Mouse (Mus musculus): ENCODE measurements around the gene Hddc3. TPM values are rescaled to one million over a fixed set of nuclear protein-coding genes. Genes with fewer than 3 reads are reported as not detected.

The Hddc3 gene
- polyA plus RNA-seq, 1 experiment from 2014 or later: 29.0 TPM

DNA sequence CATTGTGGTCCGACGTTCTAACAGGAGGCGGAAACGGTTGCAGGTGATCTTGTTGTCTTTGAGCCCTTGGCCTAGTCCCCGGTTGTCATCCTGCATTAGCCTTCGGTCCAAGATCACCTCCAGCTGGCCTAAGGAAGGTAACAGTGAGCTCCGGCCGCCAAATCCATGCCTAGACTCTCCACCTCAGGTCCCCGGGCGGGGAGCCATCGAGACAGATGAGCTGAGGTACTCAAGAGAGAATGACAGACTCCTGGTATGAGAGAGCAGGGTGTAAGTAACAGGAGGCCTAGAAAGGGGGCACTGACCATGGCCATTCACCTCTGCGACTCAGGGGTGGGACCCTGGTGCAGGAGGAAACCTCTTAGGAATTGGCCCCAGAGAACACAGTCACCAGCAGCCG is 13.4 kb downstream of the Hddc3 start:
- no peak for ATAC-seq (ENCODE audit: insufficient number of reproducible peaks, insufficient read depth, low FRiP score, low TSS enrichment, low read depth)
- no peak overlapping the region for H3K9ac ChIP-seq
- peaks cover 93% of the 10 kb centered on the region for H3K36me3 ChIP-seq
- H3K4me1 ChIP-seq: no peaks in the 10 kb centered on the region
- WGBS: 73% methylated on average over 13 of the region's 13 CpGs
- H3K9me3 ChIP-seq: no peaks in the 10 kb centered on the region
- H3K27me3 ChIP-seq: no peaks in the 10 kb centered on the region
- H3K4me3 ChIP-seq: no peak overlapping the region
- no peak overlapping the region for H3K4me2 ChIP-seq
- H3K27ac ChIP-seq: no peak overlapping the region

DNA sequence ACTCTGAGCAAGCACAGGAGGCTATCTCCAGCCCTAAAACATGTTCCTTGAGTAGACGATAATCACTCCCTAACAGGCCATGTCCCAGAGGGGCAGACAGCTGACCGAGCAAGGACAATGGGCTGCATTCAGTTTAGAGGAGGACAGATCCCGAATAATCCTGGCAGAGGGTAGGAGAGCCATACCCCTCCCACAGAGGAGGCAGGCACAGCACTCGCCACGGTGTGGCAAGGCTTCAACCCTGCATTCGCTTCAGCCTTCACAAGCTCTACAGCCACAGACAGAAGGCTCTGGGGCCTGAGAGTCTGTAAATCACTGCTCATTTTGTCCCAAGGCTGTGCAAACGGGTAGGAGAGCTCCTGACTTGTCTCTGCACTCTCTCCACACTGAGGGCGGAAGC is 14.3 kb downstream of the Hddc3 start:
- Histone ChIP-seq H3K27ac (peak overlapping the region; percentile 39; the same call in 1 of the 2 replicates), H3K27me3 (no peaks in the 10 kb centered on the region), H3K4me1 (no peaks in the 10 kb centered on the region), H3K9ac (no peak overlapping the region), H3K36me3 (peaks cover 94% of the 10 kb centered on the region), H3K4me2 (no peak overlapping the region), H3K9me3 (no peaks in the 10 kb centered on the region), H3K4me3 (no peak overlapping the region)
- ATAC-seq (ENCODE audit: insufficient number of reproducible peaks, insufficient read depth, low FRiP score, low TSS enrichment, low read depth): no peak
- 29% methylated on average over 8 of the region's 8 CpGs for WGBS

DNA sequence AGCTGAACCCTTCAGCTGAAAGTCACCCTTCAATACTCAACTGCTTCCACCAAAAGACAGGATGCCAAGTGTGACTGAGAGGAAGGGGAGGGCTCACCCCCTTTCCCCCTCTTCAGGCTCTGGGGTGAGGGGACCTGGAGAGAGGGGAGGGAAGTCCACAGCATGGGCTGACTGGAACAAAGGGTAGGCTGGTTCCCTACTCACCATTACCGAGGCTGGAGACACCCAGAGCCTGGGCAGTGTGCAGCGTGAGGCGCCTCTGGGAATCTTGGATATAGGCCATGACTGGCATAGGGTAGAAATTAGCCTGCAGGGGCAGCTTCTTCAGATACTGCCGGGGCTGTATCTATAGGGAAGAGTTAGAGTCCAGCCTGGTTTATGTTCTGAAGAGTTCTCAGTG is 15.1 kb downstream of the Hddc3 start:
- Histone ChIP-seq H3K9ac (no peak overlapping the region), H3K36me3 (peaks cover 94% of the 10 kb centered on the region), H3K9me3 (no peaks in the 10 kb centered on the region), H3K27me3 (no peaks in the 10 kb centered on the region), H3K4me1 (no peaks in the 10 kb centered on the region), H3K27ac (no peak overlapping the region), H3K4me2 (no peak overlapping the region), H3K4me3 (no peak overlapping the region)
- 77% methylated on average over 4 of the region's 4 CpGs for WGBS
- no peak for ATAC-seq (ENCODE audit: insufficient number of reproducible peaks, insufficient read depth, low FRiP score, low TSS enrichment, low read depth)

DNA sequence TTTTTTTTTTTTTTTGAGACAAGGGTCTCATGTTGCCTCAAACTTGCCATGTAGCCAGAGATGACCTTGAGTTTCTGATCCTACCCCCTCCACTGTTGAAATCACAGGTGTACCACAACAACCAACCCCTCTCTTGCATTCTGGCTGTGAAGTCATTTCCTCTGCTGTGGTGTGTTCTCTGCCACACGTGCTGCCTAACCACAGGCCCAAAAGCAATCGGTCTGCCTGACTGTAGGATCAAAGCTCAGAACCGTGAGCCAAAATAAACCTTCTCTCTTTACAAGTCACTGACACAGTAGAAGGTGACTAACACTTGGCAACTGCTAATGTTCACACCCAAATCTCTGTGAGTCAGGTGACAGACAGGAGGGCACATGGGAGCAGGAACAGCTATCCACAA is 17.5 kb downstream of the Hddc3 start:
- Histone ChIP-seq H3K27ac (no peak overlapping the region), H3K27me3 (no peaks in the 10 kb centered on the region), H3K4me1 (no peaks in the 10 kb centered on the region), H3K36me3 (peaks cover 99% of the 10 kb centered on the region), H3K4me2 (no peak overlapping the region), H3K4me3 (no peak overlapping the region), H3K9me3 (no peaks in the 10 kb centered on the region), H3K9ac (no peak overlapping the region)
- no peak for ATAC-seq (ENCODE audit: insufficient number of reproducible peaks, insufficient read depth, low FRiP score, low TSS enrichment, low read depth)
- 79% methylated on average over 3 of the region's 3 CpGs for WGBS

DNA sequence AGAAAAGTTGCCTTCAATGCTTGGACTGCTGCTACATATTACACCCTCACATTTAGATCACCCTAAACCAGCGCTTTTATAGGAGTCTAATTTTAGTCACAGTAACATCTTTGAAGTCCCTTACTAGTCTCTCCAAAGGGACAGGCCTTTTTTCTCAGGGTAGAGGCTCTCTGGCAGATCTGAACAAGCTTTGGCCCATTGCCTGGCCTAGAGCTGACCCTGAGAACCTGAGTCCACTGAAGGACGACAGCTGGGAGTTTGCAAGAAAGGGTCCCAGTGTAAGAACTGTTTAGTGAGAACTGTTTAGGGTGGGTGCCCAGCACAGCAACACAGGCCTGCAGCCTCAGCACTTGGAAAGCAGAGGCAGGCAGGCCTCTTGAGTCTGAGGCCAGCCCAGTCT is 22.9 kb downstream of the Hddc3 start:
- no peaks in the 10 kb centered on the region for H3K9me3 ChIP-seq
- 83% methylated on average over 2 of the region's 2 CpGs for WGBS
- H3K36me3 ChIP-seq: peaks cover 78% of the 10 kb centered on the region
- H3K4me2 ChIP-seq: no peak overlapping the region
- H3K4me1 ChIP-seq: peaks cover 20% of the 10 kb centered on the region
- no peaks in the 10 kb centered on the region for H3K27me3 ChIP-seq
- H3K9ac ChIP-seq: no peak overlapping the region
- H3K4me3 ChIP-seq: no peak overlapping the region
- ATAC-seq (ENCODE audit: insufficient number of reproducible peaks, insufficient read depth, low FRiP score, low TSS enrichment, low read depth): no peak
- no peak overlapping the region for H3K27ac ChIP-seq

DNA sequence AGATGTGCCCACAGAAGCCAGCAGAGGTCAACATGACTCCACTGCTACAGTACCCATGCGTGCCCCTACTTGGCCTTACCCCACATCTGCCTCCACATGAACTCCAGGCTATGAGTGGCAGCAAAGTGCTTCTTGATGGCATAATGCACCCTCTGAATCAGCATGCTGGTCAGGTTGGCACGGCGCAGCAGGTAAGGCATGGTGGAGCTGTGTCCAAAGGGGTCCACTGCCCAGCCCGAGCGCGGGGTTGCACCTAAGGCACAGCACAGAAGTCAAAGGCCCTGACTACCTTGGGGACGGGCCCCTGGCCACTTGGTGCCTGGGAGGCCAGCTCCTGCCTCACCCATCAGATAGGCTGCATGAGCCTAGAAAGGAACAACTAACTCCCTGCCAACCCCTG is 24.3 kb downstream of the Hddc3 start:
- no peak overlapping the region for H3K4me2 ChIP-seq
- peaks cover 63% of the 10 kb centered on the region for H3K36me3 ChIP-seq
- H3K27me3 ChIP-seq: no peaks in the 10 kb centered on the region
- H3K9ac ChIP-seq: no peak overlapping the region
- no peaks in the 10 kb centered on the region for H3K9me3 ChIP-seq
- peaks cover 24% of the 10 kb centered on the region for H3K4me1 ChIP-seq
- no peak overlapping the region for H3K4me3 ChIP-seq
- no peak for ATAC-seq (ENCODE audit: insufficient number of reproducible peaks, insufficient read depth, low FRiP score, low TSS enrichment, low read depth)
- no peak overlapping the region for H3K27ac ChIP-seq
- 97% methylated on average over 7 of the region's 7 CpGs for WGBS

DNA sequence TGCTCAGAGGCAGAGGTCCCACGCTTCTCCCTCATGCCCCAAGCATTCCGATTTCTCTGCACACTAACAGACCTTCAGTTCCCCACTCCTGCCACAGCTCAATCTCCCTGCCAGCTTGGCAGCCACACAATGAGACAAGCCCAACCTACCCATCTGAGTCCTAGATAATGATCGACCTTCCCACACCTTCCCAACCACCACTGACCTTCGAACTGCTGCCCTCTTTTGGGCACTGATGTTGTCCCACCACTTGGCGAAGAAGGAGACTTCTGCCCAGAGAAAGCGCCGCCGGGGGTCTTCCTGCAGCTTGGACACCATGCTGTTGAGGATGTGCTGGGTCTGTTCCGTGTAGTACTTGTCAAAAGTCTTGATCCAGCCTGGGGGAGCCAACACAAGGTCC is 25.1 kb downstream of the Hddc3 start:
- Histone ChIP-seq H3K4me3 (no peak overlapping the region), H3K4me2 (no peak overlapping the region), H3K27me3 (no peaks in the 10 kb centered on the region), H3K9ac (no peak overlapping the region), H3K9me3 (no peaks in the 10 kb centered on the region), H3K27ac (no peak overlapping the region), H3K4me1 (peaks cover 24% of the 10 kb centered on the region), H3K36me3 (peaks cover 55% of the 10 kb centered on the region)
- ATAC-seq (ENCODE audit: insufficient number of reproducible peaks, insufficient read depth, low FRiP score, low TSS enrichment, low read depth): no peak
- 90% methylated on average over 9 of the region's 9 CpGs for WGBS

DNA sequence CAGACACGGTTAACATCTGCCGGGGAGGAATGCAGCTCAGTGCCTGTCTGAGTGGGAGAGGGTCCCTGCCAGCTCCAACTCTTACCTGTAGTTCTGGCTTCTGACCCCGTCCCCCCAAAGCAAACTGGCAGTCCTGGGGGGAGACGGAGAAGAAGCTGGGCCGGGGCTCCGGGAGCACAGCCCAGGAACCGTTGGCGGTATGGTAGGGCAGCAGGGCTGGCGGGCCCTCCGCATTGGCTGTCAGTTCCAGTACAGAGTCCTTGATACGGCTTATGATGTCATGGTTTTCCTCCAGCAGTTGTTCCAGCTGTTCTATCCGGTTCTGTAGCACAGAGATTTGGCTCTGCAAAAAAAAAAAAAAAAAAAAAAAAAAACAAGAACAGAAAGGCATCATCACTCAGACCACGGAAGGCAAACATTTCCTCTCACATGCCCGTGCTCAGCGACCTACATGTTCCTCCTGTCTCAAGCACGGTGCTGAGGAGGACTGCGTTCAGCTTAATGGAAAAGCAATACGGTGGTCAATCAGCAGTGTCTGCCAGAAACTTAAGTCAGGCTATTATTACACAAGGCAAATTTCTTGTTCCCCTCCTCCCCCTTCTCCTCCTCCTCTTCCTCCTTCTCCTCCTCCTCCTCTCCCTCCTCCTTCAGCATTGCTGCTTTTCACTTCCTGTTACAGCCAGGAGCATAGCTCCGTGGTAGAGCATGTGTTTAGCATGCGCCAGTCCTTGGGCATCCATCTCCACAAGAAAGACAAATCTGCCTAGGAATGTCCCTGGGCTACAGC is 25.9 kb downstream of the Hddc3 start:
- Histone ChIP-seq H3K4me3 (peak overlapping the region; percentile 88; the same call in 1 of the 2 replicates), H3K4me1 (peaks cover 24% of the 10 kb centered on the region), H3K9me3 (no peaks in the 10 kb centered on the region), H3K9ac (peak overlapping the region; percentile 87; the same call in 1 of the 2 replicates), H3K4me2 (peak overlapping the region; percentile 77), H3K36me3 (peaks cover 47% of the 10 kb centered on the region), H3K27me3 (no peaks in the 10 kb centered on the region), H3K27ac (peak overlapping the region; percentile 92; the same call in 1 of the 2 replicates)
- WGBS: 73% methylated on average over 20 of the region's 20 CpGs
- no peak for ATAC-seq (ENCODE audit: insufficient number of reproducible peaks, insufficient read depth, low FRiP score, low TSS enrichment, low read depth)

DNA sequence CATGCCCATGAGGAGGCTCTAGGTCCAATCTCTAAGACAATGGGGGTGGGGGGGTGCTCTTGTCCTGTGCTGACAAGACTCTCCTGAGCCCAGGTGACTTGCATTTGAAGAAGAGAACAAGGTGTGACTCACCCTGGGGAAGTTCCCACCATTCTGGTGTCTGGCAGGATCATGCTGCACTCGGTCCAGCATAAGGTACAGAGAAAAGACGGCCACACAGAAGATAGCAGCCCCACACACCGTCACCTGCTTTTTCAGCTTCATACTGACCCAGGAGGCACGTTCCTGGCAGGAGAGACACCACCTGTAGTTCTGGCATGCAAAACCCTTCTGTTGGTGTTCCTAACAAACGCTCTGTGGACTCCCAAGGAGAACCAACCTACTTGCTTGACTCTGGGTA is 26.6 kb downstream of the Hddc3 start:
- Histone ChIP-seq H3K9me3 (no peaks in the 10 kb centered on the region), H3K9ac (peak overlapping the region; percentile 87), H3K27me3 (no peaks in the 10 kb centered on the region), H3K4me1 (peaks cover 24% of the 10 kb centered on the region), H3K36me3 (peaks cover 41% of the 10 kb centered on the region), H3K4me3 (peak overlapping the region; percentile 88; the same call in 1 of the 2 replicates), H3K27ac (peak overlapping the region; percentile 92), H3K4me2 (peak overlapping the region; percentile 77)
- ATAC-seq (ENCODE audit: insufficient number of reproducible peaks, insufficient read depth, low FRiP score, low TSS enrichment, low read depth): no peak
- 55% methylated on average over 5 of the region's 5 CpGs for WGBS

DNA sequence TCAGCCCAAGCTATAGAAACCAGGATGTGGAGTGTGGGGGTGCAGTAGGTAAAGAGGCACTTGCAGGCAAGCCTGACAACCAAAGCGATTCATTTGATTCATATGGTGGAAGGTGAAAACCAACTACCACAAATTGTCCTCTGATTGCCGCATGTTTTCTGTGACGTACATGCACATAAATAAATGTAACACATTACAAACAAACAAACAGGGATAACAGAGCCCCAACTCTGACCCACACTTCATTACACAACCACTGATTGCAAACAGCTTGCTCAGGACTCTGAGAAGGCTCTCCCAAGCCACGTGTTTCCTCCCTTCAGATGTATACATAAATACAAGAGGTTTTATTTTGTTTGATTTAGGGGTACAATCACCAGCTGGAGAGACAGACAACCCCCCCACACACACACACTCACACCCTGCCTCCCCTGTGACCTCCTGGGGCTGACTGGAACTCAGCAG is 27.1 kb downstream of the Hddc3 start:
- Histone ChIP-seq H3K27ac (peak overlapping the region; percentile 92), H3K9ac (peak overlapping the region; percentile 87), H3K4me1 (peaks cover 24% of the 10 kb centered on the region), H3K4me3 (peak overlapping the region; percentile 88), H3K9me3 (no peaks in the 10 kb centered on the region), H3K4me2 (peak overlapping the region; percentile 77), H3K36me3 (peaks cover 35% of the 10 kb centered on the region), H3K27me3 (no peaks in the 10 kb centered on the region)
- no peak for ATAC-seq (ENCODE audit: insufficient number of reproducible peaks, insufficient read depth, low FRiP score, low TSS enrichment, low read depth)
- 25% methylated on average over 4 of the region's 4 CpGs for WGBS

DNA sequence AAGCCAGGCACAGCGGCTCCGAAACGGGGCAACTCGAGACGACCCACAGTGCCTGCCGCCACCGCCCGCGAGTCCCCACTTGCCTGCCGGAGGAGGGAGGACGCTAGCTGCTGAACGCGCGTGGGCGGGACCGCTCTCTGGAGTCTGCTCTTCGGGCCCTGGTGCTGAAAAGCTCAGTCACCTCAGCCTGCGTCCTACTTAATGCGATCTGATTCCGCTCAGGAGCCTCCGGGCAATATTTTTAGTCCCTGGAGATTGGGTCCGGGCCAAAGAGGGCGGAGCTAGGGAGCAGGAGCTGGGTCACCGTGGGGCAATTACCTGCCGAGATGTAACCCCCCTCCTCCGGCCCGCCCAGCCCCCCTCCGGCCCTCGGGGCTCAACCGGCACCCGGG is 27.7 kb downstream of the Hddc3 start:
- Histone ChIP-seq H3K4me1 (peaks cover 24% of the 10 kb centered on the region), H3K4me2 (peak overlapping the region; percentile 77), H3K4me3 (peak overlapping the region; percentile 88), H3K27ac (peak overlapping the region; percentile 92), H3K9me3 (no peaks in the 10 kb centered on the region), H3K36me3 (peaks cover 31% of the 10 kb centered on the region), H3K27me3 (no peaks in the 10 kb centered on the region), H3K9ac (peak overlapping the region; percentile 87)
- WGBS: 0% methylated on average over 31 of the region's 31 CpGs
- peak; percentile 76 for ATAC-seq (ENCODE audit: insufficient number of reproducible peaks, insufficient read depth, low FRiP score, low TSS enrichment, low read depth)

DNA sequence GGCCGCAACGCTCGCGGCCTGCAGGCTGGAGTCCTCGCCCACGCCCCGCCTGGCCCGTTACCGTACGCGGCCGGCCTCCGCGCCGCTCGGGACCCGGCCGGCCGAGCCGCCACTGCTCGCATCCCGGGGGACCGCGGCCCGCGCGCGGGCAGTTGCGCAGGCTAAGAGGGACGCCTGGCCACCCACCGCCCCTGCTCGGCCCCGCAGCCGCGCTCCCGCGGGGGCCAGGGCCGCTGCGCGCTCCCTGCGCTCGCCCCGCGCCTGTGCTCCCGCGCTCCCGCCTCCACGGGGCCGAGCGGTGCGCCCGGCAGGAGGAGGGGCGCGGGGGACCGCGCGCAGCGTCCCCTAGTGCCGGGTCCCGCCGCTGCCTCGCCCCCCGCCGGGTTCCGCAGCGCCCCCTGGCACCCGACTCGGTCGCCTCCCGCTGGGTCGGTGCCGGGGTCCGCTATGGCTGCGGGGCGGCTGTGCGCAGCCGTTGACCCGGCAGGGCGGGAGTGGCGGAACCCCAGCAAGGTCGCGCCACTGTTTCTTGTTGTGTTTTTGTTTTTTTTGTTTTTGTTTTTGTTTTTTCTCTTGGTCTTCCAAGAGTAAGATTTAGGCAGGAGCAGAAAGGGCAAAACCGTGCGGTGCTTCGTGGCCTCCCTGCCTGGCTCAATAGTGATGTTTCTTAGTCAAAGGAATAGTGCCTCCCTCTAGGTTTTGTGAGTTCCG is 28.3 kb downstream of the Hddc3 start, which contains the start of gene Man2a2:
Gene Man2a2 (minus strand): TSS at position 335 of the 711 bp plus-strand sequence.
- Histone ChIP-seq H3K4me1 (peaks cover 24% of the 10 kb centered on the region), H3K36me3 (peaks cover 25% of the 10 kb centered on the region), H3K27me3 (no peaks in the 10 kb centered on the region), H3K27ac (peak within 1 kb of the TSS; percentile 92), H3K4me3 (peak within 1 kb of the TSS; percentile 88), H3K9me3 (no peaks in the 10 kb centered on the region), H3K9ac (peak within 1 kb of the TSS; percentile 87), H3K4me2 (peak within 1 kb of the TSS; percentile 77)
- ATAC-seq (ENCODE audit: insufficient number of reproducible peaks, insufficient read depth, low FRiP score, low TSS enrichment, low read depth): peak; percentile 65
- WGBS: under 1% methylated on average over 49 of the region's 86 CpGs
